27 mouse cellular contexts compared by ENCODE assay signal in the genomic region with DNA sequence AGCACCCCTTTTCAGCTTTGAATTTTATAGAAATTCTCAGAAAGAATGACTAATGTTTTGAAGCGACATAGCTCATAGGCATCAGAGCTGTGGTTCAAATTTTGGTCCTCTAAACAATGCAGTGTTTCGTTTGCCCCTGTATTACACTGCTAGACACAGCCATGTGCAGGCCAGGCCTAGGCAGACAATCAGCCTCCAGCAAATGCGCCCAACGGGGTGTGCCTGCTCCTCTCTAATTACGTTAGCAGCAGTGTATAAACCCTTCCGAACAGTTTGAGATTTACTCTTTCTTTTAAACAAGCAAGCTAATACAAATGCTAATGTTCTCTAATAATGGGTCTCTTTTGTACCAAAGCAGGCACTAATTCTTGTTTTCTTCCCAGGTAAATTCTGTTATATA. TPM values are rescaled to one million over a fixed set of nuclear protein-coding genes. Genes with fewer than 3 reads are reported as not detected.
DNase-seq lines count a peak whose midpoint lies in the region; ATAC-seq and TF ChIP-seq lines count a peak whose summit lies in the region.
"Had no signal": no experiment of that assay in that cellular context is flagged by ENCODE, and none has a peak within 500 bp of the region (broad histone marks: within the 10 kb centered on the region; RNA-seq: fewer than 3 reads in every experiment).

No protein-coding gene starts in this region.

- H3K9ac ChIP-seq in forebrain, embryonic 11.5 days (ENCODE audit: low read length), result no peak overlapping the region
- H3K9ac ChIP-seq in hindbrain, embryonic 13.5 days, result no peak overlapping the region
- no peak overlapping the region for H3K9ac ChIP-seq in hindbrain, embryonic 16.5 days (ENCODE audit: low read depth, low read length)
- H3K9ac ChIP-seq in neural tube, embryonic 15.5 days (replicated peaks), result no peak overlapping the region
- H3K9ac ChIP-seq: embryonic facial prominence, embryonic 15.5 days; heart, embryonic 15.5 days; intestine, embryonic 15.5 days had no signal

- ATAC-seq in forebrain, embryonic 11.5 days (replicated peaks; ENCODE audit: low FRiP score), result 0 out of 2 replicates have a peak, but pooled peaks have one; percentile 58
- ATAC-seq in hindbrain, embryonic 13.5 days (ENCODE audit: low FRiP score), result 0 out of 2 replicates have a peak, but pooled peaks have one; percentile 54
- ATAC-seq in hindbrain, embryonic 16.5 days, result no peak
- ATAC-seq in neural tube, embryonic 15.5 days (ENCODE audit: low FRiP score), result peak; percentile 73; the same call in 1 of the 2 replicates
- ATAC-seq: activated CD4-positive, CD25-positive, alpha-beta regulatory T cell, adult 4 months; intestine, embryonic 15.5 days; Patski had no signal

- no peak for TF ChIP-seq CTCF in brain, embryonic 14.5 days (IDR thresholded peaks at IDR 0.05; ENCODE audit: borderline replicate concordance, extremely low read depth, insufficient read depth, insufficient read length)

- no peaks in the 10 kb centered on the region for H3K4me1 ChIP-seq in forebrain, embryonic 11.5 days (replicated peaks; ENCODE audit: control insufficient read depth, insufficient read depth, low read length)
- peaks cover 11% of the 10 kb centered on the region for H3K4me1 ChIP-seq in forebrain, embryonic 10.5 days
- H3K4me1 ChIP-seq in hindbrain, embryonic 13.5 days (replicated peaks), result peaks cover 7% of the 10 kb centered on the region
- H3K4me1 ChIP-seq in hindbrain, embryonic 16.5 days (ENCODE audit: control insufficient read depth, insufficient read depth, low read depth, low read length), result 0 out of 2 replicates have a peak, but pooled peaks cover 4% of the 10 kb centered on the region
- H3K4me1 ChIP-seq in neural tube, embryonic 15.5 days, result peaks cover 9% of the 10 kb centered on the region
- H3K4me1 ChIP-seq: embryonic facial prominence, embryonic 15.5 days; heart, embryonic 15.5 days; intestine, embryonic 15.5 days had no signal

- H3K4me3 ChIP-seq in forebrain, embryonic 11.5 days (ENCODE audit: low read depth, low read length), result no peak overlapping the region
- no peak overlapping the region for H3K4me3 ChIP-seq in forebrain, embryonic 10.5 days
- H3K4me3 ChIP-seq in hindbrain, embryonic 13.5 days, result no peak overlapping the region
- H3K4me3 ChIP-seq in hindbrain, embryonic 16.5 days (ENCODE audit: low read length), result no peak overlapping the region
- H3K4me3 ChIP-seq in neural tube, embryonic 15.5 days (replicated peaks), result no peak overlapping the region
- H3K4me3 ChIP-seq: embryonic facial prominence, embryonic 15.5 days; erythroblast, embryonic 14.5 days; heart, embryonic 15.5 days; hindbrain, embryonic 10.5 days; intestine, embryonic 15.5 days had no signal

- no peaks in the 10 kb centered on the region for H3K9me3 ChIP-seq in forebrain, embryonic 11.5 days (ENCODE audit: control insufficient read depth, low read length)
- H3K9me3 ChIP-seq in forebrain, embryonic 10.5 days, result no peaks in the 10 kb centered on the region
- no peaks in the 10 kb centered on the region for H3K9me3 ChIP-seq in hindbrain, embryonic 13.5 days
- H3K9me3 ChIP-seq in hindbrain, embryonic 16.5 days (ENCODE audit: control insufficient read depth, low read length), result no peaks in the 10 kb centered on the region
- H3K9me3 ChIP-seq in neural tube, embryonic 15.5 days (replicated peaks), result no peaks in the 10 kb centered on the region
- H3K9me3 ChIP-seq: embryonic facial prominence, embryonic 15.5 days; heart, embryonic 15.5 days; hindbrain, embryonic 10.5 days; intestine, embryonic 15.5 days had no signal

- no peaks in the 10 kb centered on the region for H3K27me3 ChIP-seq in forebrain, embryonic 11.5 days (ENCODE audit: control insufficient read depth, insufficient read depth, low read length)
- no peaks in the 10 kb centered on the region for H3K27me3 ChIP-seq in forebrain, embryonic 10.5 days (ENCODE audit: poor library complexity, severe bottlenecking)
- no peaks in the 10 kb centered on the region for H3K27me3 ChIP-seq in hindbrain, embryonic 13.5 days
- no peaks in the 10 kb centered on the region for H3K27me3 ChIP-seq in hindbrain, embryonic 16.5 days (replicated peaks; ENCODE audit: control insufficient read depth, insufficient read depth, low read length)
- H3K27me3 ChIP-seq in neural tube, embryonic 15.5 days (replicated peaks), result no peaks in the 10 kb centered on the region
- H3K27me3 ChIP-seq: embryonic facial prominence, embryonic 15.5 days; heart, embryonic 15.5 days; intestine, embryonic 15.5 days had no signal

- 35% methylated on average over 6 of the region's 6 CpGs for WGBS in forebrain, embryonic 11.5 days
- WGBS in forebrain, embryonic 10.5 days, result 52% methylated on average over 6 of the region's 6 CpGs
- 58% methylated on average over 6 of the region's 6 CpGs for WGBS in hindbrain, embryonic 13.5 days
- 59% methylated on average over 6 of the region's 6 CpGs for WGBS in hindbrain, embryonic 16.5 days
- WGBS in neural tube, embryonic 15.5 days, result 37% methylated on average over 6 of the region's 6 CpGs

- H3K4me2 ChIP-seq in forebrain, embryonic 11.5 days (ENCODE audit: low read depth, low read length, severe bottlenecking), result no peak overlapping the region
- no peak overlapping the region for H3K4me2 ChIP-seq in hindbrain, embryonic 13.5 days
- no peak overlapping the region for H3K4me2 ChIP-seq in hindbrain, embryonic 16.5 days (ENCODE audit: low read length)
- H3K4me2 ChIP-seq in neural tube, embryonic 15.5 days, result no peak overlapping the region
- H3K4me2 ChIP-seq: embryonic facial prominence, embryonic 15.5 days; heart, embryonic 11.5 days; heart, embryonic 15.5 days; intestine, embryonic 15.5 days had no signal

- H3K36me3 ChIP-seq in forebrain, embryonic 11.5 days (ENCODE audit: control insufficient read depth, insufficient read depth, low read length), result no peaks in the 10 kb centered on the region
- no peaks in the 10 kb centered on the region for H3K36me3 ChIP-seq in forebrain, embryonic 10.5 days (replicated peaks)
- H3K36me3 ChIP-seq in hindbrain, embryonic 13.5 days, result no peaks in the 10 kb centered on the region
- H3K36me3 ChIP-seq in hindbrain, embryonic 16.5 days (ENCODE audit: control insufficient read depth, insufficient read depth, low read length), result no peaks in the 10 kb centered on the region
- no peaks in the 10 kb centered on the region for H3K36me3 ChIP-seq in neural tube, embryonic 15.5 days
- H3K36me3 ChIP-seq: embryonic facial prominence, embryonic 15.5 days; heart, embryonic 15.5 days; hindbrain, embryonic 10.5 days; intestine, embryonic 15.5 days had no signal

- no peak for DNase-seq in forebrain, embryonic 11.5 days (ENCODE audit: low spot score)
- no peak for DNase-seq in forebrain, embryonic 10.5 days (ENCODE audit: extremely low spot score, low spot score)
- peak; percentile 47 for DNase-seq in brain, embryonic 14.5 days (ENCODE audit: low read depth)
- no peak for DNase-seq in layer of hippocampus, postnatal 14 days (ENCODE audit: low spot score in 2 of 2)
- DNase-seq: adrenal gland, postnatal 36 days; cerebellum, adult 11 months; cerebellum, adult 8-10 months; cerebellum, postnatal 14 days; embryo, embryonic 11 days; gastrocnemius, postnatal 36 days; heart, adult 18-20 months; heart, postnatal 14 days; kidney, adult 18-20 months had no signal

- H3K27ac ChIP-seq in forebrain, embryonic 11.5 days (ENCODE audit: low read depth, low read length), result no peak overlapping the region
- no peak overlapping the region for H3K27ac ChIP-seq in forebrain, embryonic 10.5 days
- peak overlapping the region; percentile 44; the same call in 1 of the 2 replicates for H3K27ac ChIP-seq in hindbrain, embryonic 13.5 days
- no peak overlapping the region for H3K27ac ChIP-seq in hindbrain, embryonic 16.5 days (ENCODE audit: low read depth, low read length)
- 0 out of 2 replicates have a peak overlapping the region, but pooled peaks have one; percentile 15 for H3K27ac ChIP-seq in neural tube, embryonic 15.5 days (replicated peaks)
- H3K27ac ChIP-seq: embryonic facial prominence, embryonic 15.5 days; heart, embryonic 15.5 days; hindbrain, embryonic 10.5 days; intestine, embryonic 15.5 days had no signal

- TF ChIP-seq POLR2A in brain, embryonic 14.5 days (IDR thresholded peaks at IDR 0.05; ENCODE audit: borderline replicate concordance, extremely low read depth, insufficient read depth, insufficient read length, poor library complexity, severe bottlenecking), result no peak

RNA-seq across cellular contexts. Expression of a gene that starts 14.4 kb away (rescaled TPM):
- 0.17 TPM in 1 of 2 replicates, not detected in the other for polyA plus RNA-seq in forebrain, embryonic 11.5 days (2014; fragmentation: Nextera tagmentation; extraction: Ambion mirVana)
- polyA plus RNA-seq in forebrain, embryonic 10.5 days (2016; fragmentation: Nextera tagmentation; extraction: Ambion mirVana), result 0.14 and 0.17 TPM in 2 replicates
- 0.13 TPM in 1 of 2 replicates, not detected in the other for polyA plus RNA-seq in hindbrain, embryonic 13.5 days (2015; fragmentation: Nextera tagmentation; extraction: Ambion mirVana)
- polyA plus RNA-seq in hindbrain, embryonic 16.5 days (2015; fragmentation: Nextera tagmentation; extraction: Ambion mirVana), result 0.08 TPM in 1 of 2 replicates, not detected in the other
- polyA plus RNA-seq in brain, embryonic 14.5 days (2012; rRNA removed), result 0.06 and 0.08 TPM in 2 replicates
- polyA plus RNA-seq in neural tube, embryonic 15.5 days (2015; fragmentation: Nextera tagmentation; extraction: Ambion mirVana), result 0.17 TPM in 1 of 2 replicates, not detected in the other
- total RNA-seq in layer of hippocampus, postnatal 14 days (2021), result not detected
- total RNA-seq: gastrocnemius, adult 8-10 months; gastrocnemius, postnatal 36 days; heart, postnatal 14 days had no signal
- polyA plus RNA-seq: C2C12; erythroblast, embryonic 14.5 days; Patski had no signal

RNA-seq across cellular contexts. Expression of a gene that starts 52.2 kb away (rescaled TPM):
- 76.0 and 83.6 TPM in 2 replicates for polyA plus RNA-seq in forebrain, embryonic 11.5 days (2014; fragmentation: Nextera tagmentation; extraction: Ambion mirVana)
- polyA plus RNA-seq in forebrain, embryonic 10.5 days (2016; fragmentation: Nextera tagmentation; extraction: Ambion mirVana), result 44.6 and 45.7 TPM in 2 replicates
- 121 and 139 TPM in 2 replicates for polyA plus RNA-seq in hindbrain, embryonic 13.5 days (2015; fragmentation: Nextera tagmentation; extraction: Ambion mirVana)
- polyA plus RNA-seq in hindbrain, embryonic 16.5 days (2015; fragmentation: Nextera tagmentation; extraction: Ambion mirVana), result 125 and 127 TPM in 2 replicates
- polyA plus RNA-seq in brain, embryonic 14.5 days (2012; rRNA removed), result 59.8 and 73.6 TPM in 2 replicates
- 104 and 125 TPM in 2 replicates for polyA plus RNA-seq in neural tube, embryonic 15.5 days (2015; fragmentation: Nextera tagmentation; extraction: Ambion mirVana)
- 100 to 1,000 TPM; 235 to 237 TPM for total RNA-seq in layer of hippocampus, postnatal 14 days (2021)
- total RNA-seq: MEL had no signal
- polyA plus RNA-seq: erythroblast, embryonic 14.5 days had no signal

Comparison
In these comparisons a context has a peak if more than half of its experiments do, and no peak if none do; other contexts are left out.
1. H3K27ac ChIP-seq: peak in hindbrain, embryonic 13.5 days (single experiment) and neural tube, embryonic 15.5 days (single experiment); none in forebrain, embryonic 11.5 days (single experiment), forebrain, embryonic 10.5 days (single experiment) and hindbrain, embryonic 16.5 days (single experiment).